Mouse (Mus musculus) ZHBTc4 (cell line): ENCODE measurements around the gene Dcps.

Source experiments
- DNase-seq: peaks from one replicate; pipeline ENCODE4 v3.0.0-alpha.2; 2011; ENCODE audit warnings: low read depth, low spot score

Dcps gene

DNA sequence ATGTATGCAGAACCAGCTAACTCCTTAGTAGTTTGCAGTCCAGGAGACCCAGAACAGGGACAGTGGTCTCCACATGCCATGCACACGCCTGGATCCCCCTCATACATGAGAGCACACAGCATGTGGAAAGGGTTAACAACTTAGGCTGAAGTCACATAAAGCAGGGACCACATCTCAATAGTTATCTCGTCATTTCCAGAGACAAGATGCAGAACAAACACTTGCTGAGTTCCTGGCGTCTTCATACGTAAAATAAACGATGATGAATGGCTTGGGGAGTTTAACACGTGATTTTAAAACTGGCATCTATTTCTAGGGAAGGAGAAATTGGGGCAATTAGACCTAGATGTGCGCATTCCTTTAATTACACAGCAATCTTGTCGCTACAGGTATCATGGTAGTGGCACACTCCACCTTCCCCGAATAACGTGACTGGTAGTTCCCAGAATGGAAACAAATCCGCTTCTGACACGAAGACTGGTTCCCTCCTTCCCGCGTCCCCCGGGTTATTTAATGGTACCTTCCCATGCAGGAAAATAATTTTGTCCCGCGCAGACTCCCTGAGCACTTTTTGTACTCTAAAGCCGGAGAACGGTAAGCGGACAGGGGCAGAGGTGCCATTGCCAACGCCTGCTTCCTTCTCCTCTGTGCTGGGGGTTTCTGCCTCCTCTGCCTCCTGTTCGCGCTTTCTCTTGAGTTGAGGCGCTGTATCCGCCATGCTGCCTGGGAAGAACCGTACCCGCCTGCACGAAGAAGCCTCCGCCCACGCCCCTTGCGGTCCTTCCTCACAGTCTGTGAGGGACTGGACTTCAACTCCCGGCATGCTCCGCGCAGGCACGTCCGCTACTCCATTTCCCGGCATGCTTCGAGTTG is at the start of gene Dcps:
TSS of gene Dcps (minus strand) at position 811 of the 873 bp plus-strand sequence.
- DNase-seq: peak; percentile 94

DNA sequence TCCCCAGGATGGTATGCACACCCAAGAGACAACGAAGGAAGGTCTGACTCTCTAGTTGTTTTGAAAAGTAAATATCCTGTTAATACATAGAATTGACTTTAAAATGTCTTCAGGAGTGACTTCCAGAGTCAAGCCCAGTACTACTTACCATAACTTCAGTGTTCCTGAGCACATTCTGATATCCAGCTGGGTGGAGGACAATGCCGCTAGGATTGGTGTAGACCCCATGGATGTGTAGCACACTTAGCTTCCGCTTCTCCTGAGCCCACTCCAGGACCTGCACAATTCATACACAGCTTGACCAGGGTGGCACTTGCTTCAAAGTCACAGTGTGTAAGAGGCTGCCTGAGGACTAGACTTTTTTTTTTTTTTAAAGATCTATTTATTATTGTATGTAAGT is 47.6 kb upstream of the Dcps start:
- DNase-seq: peak; percentile 80

DNA sequence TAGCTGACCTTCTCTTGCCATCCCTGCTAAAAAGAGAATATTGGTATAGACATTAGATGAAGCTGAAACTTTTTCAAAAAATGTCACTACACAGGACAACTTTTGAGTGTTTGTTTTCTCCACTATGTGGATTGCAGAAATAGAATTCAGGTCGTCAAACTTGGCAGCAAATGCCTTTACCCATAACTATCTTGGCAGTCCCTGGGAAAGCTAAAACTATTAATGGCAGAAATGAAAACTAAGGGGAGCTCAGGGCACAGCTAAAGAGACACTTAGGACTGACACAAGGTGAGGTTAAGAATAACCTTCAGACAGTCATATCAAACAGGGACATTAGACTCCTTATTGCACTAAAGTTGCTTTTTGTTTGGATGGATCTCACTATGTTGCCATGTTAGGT is 42.1 kb upstream of the Dcps start:
- DNase-seq: no peak

DNA sequence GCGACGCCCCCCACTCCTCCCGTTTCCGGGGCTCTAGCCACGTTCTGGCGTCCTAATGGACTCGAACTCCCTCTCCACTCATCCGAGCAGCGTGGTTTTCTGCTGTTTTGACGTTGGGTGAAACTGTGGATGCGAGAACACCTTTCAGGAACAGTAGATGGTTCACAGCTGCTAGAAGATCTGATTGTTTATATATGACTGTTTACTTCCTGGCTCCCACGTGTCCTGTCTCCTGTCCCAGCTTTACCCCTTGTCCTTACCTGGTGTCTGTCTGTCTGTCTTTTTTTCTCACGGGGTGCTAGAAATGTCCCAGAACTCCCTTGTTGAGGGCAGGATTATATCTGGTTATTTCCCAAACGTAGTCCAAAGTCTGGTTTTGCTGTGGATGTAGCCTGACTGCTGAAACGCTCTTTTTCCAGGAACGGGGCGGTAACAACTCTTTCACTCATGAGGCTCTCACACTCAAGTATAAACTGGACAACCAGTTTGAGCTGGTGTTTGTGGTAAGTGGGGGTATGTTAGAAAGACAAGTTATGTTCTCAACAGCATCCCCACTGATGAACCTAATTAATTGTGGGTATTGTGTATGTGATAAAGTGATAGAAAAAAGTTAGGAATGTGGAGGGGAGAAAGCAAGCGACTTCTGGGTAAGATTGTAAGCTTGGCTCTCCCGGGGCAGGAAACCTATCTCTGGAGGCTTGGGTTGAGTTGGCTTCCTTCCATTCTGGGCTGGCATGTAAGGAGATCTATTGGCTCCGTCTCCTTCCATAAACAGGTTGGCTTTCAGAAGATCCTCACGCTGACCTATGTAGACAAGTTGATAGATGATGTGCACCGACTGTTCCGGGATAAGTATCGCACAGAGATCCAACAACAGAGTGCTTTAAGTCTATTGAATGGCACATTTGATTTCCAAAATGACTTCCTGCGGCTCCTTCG is 36.0 kb upstream of the Dcps start:
- no peak for DNase-seq

DNA sequence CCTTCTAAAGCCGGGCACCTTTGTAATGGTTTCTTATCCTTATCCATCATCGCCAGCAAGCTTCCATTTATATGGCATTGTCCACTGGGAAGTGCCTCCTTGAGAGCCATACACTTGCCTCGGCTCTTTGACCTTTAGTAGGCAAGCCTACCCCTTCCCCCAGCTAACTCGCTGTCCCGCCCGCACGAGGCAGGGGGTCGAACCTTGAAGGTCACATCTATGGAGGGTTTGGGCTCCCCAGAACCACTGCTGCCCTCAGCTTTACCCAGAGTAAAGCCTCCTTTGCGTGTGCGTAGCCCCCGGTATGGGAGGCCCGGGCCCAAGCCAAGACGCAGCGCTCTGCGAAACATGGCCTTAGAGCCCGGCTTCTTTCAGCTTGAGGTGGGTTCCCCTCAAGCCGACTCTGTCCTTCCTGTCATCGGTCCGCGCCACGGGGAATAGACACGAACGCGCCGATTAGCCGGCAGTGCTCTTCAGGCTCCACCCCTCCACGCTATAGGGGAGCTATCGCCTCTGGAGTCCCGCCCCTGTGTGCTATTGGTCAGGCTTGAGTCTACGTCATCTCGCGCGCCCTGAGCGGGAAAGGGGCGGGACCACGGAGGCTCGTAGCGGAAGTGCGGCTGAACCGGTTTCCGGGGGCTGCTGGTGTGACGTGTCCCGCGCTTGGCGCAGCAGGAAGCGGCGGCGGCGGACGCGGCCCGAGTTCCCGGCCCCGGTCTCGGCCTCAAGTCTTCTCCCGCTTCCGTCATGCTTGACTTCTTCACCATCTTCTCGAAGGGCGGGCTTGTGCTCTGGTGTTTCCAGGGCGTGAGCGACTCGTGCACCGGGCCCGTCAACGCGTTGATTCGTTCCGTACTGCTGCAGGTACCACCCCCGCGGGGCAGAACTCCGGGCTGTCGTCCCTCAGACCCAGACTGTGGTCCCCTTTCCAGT is 34.9 kb upstream of the Dcps start, which contains the start of gene Foxred1:
TSS of gene Foxred1 (minus strand) at position 514 of the 933 bp plus-strand sequence.
- DNase-seq: peak; percentile 100

DNA sequence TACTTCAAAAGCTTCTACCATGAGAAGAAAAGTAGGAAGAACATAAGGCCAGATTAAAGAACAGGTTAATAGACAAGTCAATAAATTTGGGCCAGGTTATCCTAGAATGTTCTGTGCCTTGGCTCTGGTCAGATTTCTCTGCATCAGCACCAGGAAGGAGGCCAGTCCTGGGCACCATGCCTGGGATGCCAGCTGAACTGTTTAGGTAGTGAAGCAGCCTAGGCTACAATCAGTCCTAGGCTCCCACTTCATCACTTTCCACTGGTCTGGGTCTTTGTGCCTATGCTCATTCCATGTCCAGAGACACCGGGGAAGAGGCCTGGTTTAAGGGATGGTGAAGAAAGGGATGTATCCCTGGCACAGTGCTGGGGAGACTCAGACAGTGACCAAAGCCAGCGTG is 28.6 kb upstream of the Dcps start:
- no peak for DNase-seq

DNA sequence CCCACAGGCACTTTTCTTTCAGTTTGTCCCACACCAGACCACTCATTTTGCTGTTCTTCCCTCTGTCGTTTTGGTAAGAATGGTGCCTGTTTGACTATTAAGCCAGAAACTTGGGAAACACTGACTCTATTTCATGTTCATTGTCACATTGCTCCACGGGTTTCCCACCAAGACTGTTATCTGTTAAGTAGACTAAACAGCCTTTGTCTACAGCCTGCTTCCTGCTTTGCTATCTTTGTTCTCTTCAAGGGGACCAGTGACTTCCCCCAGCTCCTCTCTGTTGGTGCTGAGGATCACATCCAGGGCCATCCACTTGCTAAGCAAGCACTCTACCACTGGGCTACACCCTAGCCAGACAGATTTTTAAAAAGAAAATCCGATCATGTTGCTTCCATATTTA is 27.7 kb upstream of the Dcps start:
- DNase-seq: no peak

DNA sequence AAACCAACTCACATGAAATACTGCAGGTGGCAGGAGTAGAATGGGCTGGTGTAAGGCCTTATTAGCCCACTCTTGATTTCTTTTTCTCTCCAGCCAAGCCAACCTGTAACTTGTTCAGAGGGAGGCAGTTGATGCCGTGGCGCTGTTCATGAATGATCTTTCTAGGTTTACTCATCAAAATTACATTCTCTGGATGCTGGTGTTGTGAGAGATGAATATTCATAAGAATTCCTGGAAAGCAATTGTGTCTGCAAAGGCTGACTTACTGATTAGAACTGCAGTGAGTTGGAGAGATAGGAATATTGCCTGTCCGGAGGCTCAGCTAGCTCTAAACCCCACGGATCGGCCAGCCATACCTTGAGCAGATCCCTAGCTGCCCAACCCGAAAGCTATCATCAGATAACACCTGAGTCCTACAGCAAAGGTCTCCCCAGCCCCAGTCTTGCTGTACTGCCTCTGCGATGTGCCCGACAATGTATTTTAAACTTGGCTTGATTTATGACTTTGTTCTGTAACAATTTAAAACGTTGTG is 24.7 kb upstream of the Dcps start:
- DNase-seq: no peak

DNA sequence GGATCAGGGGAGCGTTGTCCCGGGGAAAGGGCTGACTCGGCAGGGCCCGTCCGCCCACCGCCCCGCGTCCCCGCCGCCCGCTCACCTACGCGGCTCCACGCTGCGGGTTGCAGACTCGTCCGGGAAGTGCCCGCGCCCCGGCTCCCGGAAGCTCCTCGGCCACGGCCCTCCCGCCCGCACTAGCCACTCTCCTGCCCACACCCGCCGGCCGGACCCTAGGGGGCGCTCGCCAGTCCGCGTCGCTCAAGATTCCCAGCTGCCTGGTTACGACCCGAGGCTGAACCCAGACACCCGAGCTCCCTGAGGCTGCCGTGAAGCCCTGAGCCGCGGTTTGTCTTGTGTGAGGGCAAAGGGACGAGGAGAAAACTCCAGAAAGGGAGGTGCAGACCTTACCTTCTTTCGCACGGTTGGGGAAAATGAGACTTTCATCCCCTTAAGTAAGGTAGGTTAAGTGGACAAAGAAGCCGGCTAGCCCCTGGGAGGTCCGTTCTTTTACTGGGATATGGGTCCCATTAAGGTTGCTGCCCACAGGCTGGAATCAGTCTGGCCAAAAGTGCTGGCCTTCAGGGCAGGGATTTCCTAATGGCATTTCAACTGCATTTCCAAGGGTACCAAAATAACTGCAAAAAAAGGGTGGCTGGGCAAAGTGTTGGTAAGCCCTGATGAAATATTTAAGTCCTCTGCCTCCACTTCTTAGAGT is 24.1 kb upstream of the Dcps start, which contains the start of the genes Srpr and Tirap:
TSS of gene Srpr (plus strand) at position 404 of the 700 bp plus-strand sequence.
TSS of gene Tirap (minus strand) at position 520 of the 700 bp plus-strand sequence.
- DNase-seq: peak; percentile 92

DNA sequence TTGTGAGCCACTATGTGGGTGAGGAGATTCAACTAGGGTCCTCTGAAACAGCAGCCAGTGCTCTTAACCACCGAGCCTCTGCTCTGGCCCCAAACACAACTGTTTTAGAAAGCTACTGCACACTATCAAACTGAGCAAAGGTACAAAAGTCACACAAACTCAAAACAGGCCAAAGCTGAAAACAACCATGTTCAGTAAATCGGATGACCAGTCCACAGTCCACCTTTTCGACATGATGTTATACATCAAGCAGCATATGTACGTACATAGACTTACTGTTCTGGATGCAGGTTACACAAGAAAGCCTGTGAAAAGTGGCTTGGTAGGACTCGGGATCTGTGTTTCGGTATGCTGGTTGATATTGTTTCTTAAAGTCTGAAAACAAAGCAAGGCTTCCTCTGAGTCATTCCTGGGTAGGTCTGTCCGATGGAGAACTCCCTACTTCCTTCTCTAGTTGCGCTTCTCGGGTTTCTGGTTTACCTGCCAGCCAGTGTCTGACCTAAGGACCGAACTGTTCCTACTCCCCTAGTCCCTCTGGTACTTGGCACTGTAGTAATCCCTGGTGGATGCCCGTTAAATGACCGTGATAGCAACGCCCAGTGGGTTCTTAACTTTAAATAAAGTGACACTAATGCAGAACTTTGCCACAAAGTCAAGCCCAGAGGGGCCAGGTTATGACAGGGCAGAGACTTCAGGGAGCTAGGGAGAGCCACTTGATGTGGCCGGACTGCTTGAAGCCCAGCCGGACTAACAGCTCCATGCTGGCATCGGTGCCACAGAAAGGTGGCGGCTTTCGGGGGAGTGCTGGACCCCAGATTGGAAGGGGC is 23.3 kb upstream of the Dcps start:
- DNase-seq: no peak

DNA sequence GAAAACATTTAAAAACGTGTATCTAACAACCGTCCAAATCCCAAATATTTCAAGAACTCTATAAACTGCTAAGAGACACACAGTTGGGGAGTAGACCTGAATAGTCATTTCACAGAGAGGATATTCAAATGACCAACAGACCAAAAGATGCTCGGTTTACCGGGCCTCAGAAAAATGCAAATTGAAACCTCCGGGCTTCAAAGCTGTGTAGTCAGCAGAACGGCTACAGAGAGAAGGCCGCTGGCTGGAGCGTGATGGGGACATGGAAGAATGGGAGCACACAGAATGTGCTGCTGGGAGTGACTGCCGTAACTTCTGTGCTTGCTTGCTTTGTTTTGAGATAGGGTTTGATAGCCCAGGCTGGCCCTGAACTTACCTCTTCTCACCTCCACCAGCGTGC is 22.5 kb upstream of the Dcps start:
- no peak for DNase-seq

DNA sequence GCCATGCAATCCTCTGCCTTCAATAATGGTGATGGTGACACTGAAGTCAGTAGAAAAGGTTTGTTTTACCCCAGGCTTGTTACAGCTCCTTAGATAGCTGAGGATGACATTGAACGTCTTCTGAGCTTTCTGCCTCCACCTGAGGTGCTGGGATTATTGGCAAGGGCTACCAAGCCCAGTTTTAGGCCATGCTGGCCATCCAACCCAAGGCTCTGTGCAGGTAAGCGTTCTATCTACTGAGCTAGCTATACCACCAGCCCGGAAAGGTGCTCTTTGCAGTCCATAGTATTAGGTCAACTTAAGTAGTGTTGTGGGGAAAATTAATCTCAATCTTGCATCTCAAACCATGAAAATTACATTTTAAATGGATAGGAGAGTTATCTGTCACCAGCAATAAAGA is 21.8 kb upstream of the Dcps start:
- DNase-seq: no peak

DNA sequence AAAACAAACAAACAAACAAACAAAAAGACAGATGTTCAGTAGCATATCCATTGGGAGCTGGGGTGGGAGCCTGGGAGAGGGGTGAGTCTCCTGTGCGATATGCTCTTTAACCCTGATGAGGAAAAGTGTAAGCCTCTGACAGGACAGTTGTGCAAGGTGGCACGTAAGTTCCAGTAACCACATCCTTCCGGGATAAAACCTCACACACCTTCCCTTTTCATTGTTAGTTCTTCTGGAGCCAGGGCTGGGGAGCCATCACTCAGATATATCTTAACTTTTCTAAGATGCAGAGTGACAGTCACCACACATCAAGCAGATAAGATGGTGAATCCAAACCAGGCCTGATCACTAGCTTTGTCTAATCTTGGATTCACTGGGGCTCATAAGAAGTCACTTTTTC is 18.2 kb upstream of the Dcps start:
- no peak for DNase-seq

DNA sequence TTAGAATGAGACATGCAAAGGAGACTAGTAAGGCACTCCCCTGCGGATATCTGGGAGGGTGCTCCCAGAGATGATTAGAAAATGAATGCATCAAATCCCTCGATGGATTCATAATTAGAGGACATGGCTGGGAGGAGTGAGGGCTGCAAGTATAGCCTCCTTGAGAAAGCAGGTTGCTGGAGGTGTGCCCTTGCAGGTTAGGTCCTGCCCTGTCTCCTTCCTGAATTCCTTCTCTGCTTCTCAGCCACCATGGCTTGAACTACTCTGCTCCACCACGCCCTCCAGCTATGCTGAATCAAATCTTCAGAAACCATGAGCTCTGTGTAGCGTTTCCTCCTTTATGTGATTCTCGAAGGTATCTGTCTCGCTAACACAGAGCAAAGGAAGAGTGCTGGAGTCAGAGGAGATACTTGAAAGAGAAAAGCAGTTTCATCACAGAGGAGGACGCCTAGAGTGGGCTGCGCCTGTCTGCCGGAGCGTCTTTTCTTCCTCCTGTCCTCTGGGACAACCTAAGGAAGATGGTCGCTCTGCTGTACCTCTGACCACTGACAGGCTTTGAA is 17.2 kb upstream of the Dcps start:
- peak; percentile 26 for DNase-seq

DNA sequence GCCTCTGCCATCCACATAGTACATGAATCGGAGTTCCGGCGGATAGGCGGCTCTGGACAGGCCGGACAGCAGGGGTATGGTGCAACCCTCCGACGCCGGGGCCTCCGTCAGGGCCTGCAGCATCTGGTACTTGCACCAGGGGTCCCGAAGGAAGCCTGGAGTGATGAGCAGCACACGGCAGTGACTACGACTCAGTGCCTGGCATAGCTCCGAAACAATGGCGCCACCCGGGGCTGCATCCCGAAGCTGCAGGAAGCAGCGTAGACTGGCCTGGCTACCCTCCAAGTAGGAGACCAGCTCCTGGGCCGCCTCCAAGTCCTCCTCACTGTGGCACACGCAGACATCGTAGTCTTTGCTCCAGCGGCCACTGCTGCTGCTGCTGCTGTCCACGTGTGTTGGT is 12.8 kb upstream of the Dcps start:
- peak; percentile 41 for DNase-seq

DNA sequence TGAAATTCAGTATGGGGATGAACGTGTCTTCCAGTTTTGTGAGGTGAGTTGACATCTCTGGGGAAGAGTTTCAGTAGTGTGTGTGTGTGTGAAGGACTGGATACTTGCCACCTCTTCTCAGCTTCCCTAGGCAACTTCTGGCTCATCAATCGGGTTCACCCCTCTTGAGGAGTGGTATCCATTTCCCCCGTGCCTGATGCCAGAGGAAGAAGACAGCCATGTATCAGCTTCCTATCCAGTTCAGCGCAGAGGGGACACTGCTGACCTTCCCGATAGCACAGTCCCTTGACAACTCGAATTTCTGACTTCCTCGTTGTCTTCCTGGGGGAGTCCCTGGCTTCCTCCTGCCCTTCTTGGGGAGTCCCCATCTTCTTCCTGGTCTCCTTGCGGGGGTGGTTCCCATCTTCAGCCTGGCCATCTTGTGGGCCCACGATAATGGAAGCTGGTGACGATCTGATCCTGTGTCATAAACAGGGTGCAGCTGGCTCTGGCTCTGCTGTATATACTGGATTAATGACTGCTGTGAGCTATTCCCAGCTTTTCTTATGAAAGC is 11.6 kb upstream of the Dcps start:
- DNase-seq: no peak

DNA sequence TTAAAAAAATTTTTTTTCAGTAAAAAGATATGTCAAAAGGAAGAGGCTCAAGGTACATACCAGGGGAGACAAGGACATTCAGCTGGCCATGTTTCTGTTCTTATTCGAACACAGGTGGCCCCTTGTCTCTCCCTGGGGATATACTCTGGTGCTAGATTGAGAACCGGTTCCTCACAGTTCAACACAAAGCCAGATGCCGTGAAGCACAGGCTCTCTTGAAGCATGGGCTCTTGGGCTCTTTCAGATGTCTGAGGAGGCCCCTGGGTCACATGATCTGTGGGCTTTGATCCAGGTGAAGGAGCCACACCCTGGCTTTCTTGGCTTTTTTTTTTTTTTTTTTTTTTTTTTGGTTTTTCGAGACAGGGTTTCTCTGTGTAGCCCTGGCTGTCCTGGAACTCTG is 10.6 kb upstream of the Dcps start:
- peak; percentile 71 for DNase-seq

DNA sequence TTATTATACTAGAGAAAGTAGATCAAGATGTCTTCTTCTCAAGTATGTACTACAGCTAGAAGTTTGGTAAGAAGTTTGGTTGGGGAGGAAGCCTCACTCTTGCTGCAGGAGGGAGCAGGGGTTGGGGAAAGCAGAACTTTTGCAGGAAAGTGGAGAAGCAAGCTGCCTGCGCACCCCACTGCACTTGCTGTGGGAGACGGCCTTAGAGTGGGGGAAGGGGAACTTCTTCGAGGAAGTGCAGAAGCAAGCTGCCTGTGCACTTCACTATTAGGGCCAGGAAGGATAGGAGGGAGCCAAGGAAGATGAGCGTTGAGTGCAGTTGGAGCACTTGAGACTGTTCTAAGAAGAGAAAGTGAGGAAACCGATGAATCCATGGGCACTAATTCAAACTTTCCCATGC is 7.5 kb upstream of the Dcps start:
- DNase-seq: no peak

DNA sequence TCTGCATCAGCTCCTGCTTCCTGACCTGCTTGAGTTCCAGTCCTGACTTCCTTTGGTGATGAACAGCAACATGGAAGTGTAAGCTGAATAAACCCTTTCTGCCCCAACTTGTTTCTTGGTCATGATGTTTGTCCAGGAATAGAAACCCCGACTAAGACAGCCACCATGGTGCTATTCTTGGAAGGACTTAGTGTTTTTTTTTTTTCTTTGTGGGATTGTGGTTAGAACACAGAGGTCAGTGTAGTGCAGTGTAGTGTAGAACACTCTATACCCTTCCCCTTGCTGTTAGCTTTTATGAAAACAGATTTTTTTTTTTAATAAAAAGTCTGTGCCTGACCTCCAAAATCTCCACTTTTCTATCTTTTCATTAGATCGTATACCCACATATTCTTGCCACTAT is 7.0 kb upstream of the Dcps start:
- no peak for DNase-seq
